Mouse (Mus musculus): ENCODE data around the gene Ptx4. TPM values are rescaled to one million over a fixed set of nuclear protein-coding genes. Genes with fewer than 3 reads are reported as not detected.

The Ptx4 gene
- polyA plus RNA-seq, 1 experiment, result 0.19 TPM

DNA sequence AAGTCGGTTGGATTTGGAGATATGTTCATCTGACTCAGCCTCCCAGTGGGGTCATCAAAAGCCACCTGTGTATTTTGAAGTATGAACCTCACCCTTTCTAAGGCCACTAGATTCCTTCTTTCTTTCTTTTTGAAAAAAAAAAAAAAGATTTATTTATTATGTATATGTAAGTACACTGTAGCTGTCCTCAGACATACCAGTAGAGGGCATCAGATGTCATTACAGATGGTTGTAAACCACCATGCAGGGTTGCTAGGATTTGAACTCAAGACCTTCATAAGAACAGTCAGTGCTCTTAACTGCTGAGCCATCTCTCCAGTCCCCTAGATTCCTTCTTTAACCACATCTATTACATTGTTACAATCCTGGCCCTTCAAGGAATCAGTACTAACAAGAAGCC is 9.5 kb downstream of the Ptx4 start:
- no peak for TF ChIP-seq POLR2A (IDR thresholded peaks at IDR 0.05; ENCODE audit: extremely low read depth, insufficient read depth, low read length)
- TF ChIP-seq CTCF (IDR thresholded peaks at IDR 0.05; ENCODE audit: extremely low read depth, insufficient read depth, low read length), result no peak

DNA sequence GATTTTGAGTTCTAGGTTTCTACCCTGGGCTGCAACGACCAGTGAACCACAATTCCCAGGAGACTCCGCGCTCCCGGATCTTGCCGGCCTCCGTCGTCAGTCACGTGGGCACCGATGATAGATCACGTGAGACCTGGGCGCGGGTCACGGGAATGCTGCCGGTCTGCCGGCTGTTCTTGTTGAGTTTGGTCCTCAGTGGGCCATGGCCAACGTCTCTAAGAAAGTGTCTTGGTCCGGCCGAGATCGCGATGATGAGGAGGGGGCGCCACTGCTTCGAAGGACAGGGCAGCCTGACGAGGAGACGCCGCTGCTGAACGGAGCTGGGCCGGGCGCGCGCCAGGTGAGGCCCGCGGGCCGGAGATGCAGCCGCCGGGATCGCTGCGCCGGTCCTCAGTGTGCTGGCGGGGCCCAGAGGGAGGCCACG is 12.7 kb downstream of the Ptx4 start, which contains the start of gene Clcn7:
Clcn7 (plus strand) TSS at position 117 of the 424 bp plus-strand sequence.
- TF ChIP-seq CTCF (IDR thresholded peaks at IDR 0.05; ENCODE audit: extremely low read depth, insufficient read depth, low read length) (no peak), POLR2A (IDR thresholded peaks at IDR 0.05; ENCODE audit: extremely low read depth, insufficient read depth, low read length) (peak; percentile 72)
- peak within 1 kb of the TSS; percentile 70 for H3K4me3 ChIP-seq (ENCODE audit: insufficient read depth, low read length)
- H3K27ac ChIP-seq (ENCODE audit: insufficient read depth, low read length), result no peak within 1 kb of the TSS
- peaks cover 4% of the 10 kb centered on the region for H3K4me1 ChIP-seq (ENCODE audit: control insufficient read depth, insufficient read depth, low read length)

More for the DNA sequence above, 9.5 kb downstream of the Ptx4 start:
- Histone ChIP-seq H3K4me1 (ENCODE audit: control insufficient read depth, insufficient read depth, low read length) (peaks cover 4% of the 10 kb centered on the region), H3K4me3 (ENCODE audit: insufficient read depth, low read length) (no peak overlapping the region), H3K27ac (ENCODE audit: insufficient read depth, low read length) (no peak overlapping the region)

DNA sequence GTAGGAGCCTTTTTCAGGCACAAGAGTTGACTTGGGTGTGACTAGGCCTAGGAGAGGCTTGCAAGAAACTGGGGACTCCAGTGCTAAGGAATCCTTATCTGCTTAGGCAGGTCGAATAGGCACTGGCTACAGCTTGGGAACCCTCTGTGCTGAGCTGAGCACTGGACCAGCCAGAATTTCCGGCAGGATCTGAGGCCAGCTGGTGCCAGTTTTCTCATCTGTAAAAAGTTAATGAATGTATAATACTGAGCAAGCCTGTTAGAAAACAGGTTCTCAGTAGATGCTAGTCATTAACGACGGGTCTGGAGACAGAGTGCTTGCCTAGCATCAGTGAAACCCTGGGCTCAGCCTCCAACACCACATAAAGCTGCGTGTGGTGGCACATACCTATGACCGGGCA is 15.1 kb downstream of the Ptx4 start:
- H3K4me3 ChIP-seq (ENCODE audit: insufficient read depth, low read length), result no peak overlapping the region
- TF ChIP-seq POLR2A (IDR thresholded peaks at IDR 0.05; ENCODE audit: extremely low read depth, insufficient read depth, low read length) (no peak), CTCF (IDR thresholded peaks at IDR 0.05; ENCODE audit: extremely low read depth, insufficient read depth, low read length) (no peak)
- H3K4me1 ChIP-seq (ENCODE audit: control insufficient read depth, insufficient read depth, low read length), result peaks cover 4% of the 10 kb centered on the region
- H3K27ac ChIP-seq (ENCODE audit: insufficient read depth, low read length), result no peak overlapping the region

DNA sequence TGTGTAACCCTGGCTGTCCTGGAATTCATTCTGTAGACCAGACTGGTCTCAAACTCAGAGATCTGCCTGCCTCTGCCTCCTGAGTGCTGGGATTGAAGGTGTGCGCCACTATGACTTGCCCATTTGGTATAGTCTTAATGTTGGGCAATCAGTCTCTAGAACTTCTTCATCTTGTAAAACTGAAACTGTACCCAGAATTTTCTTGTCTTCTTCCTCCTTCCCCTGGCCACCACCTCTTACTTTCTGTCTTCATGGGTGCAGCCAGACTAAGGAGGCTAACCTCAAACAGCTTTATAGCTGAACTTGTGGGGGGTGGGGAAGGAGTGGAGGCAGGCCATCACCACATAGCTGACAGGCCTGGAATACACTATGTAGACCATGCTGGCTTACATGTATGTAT is 18.2 kb downstream of the Ptx4 start:
- Histone ChIP-seq H3K4me3 (ENCODE audit: insufficient read depth, low read length) (no peak overlapping the region), H3K4me1 (ENCODE audit: control insufficient read depth, insufficient read depth, low read length) (peaks cover 4% of the 10 kb centered on the region), H3K27ac (ENCODE audit: insufficient read depth, low read length) (no peak overlapping the region)
- no peak for TF ChIP-seq POLR2A (IDR thresholded peaks at IDR 0.05; ENCODE audit: extremely low read depth, insufficient read depth, low read length)
- no peak for TF ChIP-seq CTCF (IDR thresholded peaks at IDR 0.05; ENCODE audit: extremely low read depth, insufficient read depth, low read length)

DNA sequence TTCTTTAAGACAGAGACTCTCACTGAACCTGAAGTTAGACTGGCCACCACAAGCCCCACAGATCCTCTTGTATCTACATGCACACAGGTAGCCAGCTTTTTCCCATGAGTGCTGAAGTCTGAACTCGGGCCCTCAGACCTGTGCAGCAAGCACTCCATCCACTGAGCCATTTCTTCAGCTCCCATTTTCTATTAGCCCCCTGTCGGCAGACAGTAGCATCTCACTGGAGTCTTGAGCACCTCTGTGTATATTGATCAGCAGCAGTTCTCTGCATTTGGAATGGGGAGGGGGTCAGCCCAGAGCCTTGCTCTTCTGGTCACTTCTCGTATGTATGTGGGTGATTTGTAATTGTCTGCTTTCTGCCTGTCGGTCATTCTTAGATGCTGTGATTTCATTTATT is 19.4 kb downstream of the Ptx4 start:
- Histone ChIP-seq H3K4me1 (ENCODE audit: control insufficient read depth, insufficient read depth, low read length) (no peaks in the 10 kb centered on the region), H3K27ac (ENCODE audit: insufficient read depth, low read length) (no peak overlapping the region), H3K4me3 (ENCODE audit: insufficient read depth, low read length) (no peak overlapping the region)
- TF ChIP-seq POLR2A (IDR thresholded peaks at IDR 0.05; ENCODE audit: extremely low read depth, insufficient read depth, low read length) (no peak), CTCF (IDR thresholded peaks at IDR 0.05; ENCODE audit: extremely low read depth, insufficient read depth, low read length) (peak; percentile 26; the same call in 1 of the 2 replicates)

DNA sequence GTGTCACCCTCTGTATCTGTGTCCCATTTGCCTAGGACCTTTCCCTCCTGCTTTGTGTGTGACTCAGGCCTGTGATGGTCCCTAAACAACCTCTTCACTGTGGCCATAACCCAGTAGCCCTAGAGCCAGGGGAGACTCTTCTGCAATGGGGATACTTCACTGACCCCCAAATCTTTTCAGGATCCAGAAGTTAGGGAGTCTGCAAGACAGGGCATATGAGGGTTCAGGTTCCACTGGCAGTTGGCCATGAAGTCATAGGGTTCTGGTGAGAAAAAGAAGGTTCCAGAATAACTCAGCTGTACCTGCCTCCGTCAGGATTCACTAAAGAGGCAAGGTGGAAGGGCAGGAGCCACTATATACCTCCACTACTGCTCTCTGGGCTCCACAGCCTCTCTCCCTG is 41.6 kb downstream of the Ptx4 start, which contains the start of gene Ccdc154:
Ccdc154 (plus strand) TSS at position 301 of the 400 bp plus-strand sequence.
- Histone ChIP-seq H3K4me1 (ENCODE audit: control insufficient read depth, insufficient read depth, low read length) (no peaks in the 10 kb centered on the region), H3K27ac (ENCODE audit: insufficient read depth, low read length) (no peak within 1 kb of the TSS), H3K4me3 (ENCODE audit: insufficient read depth, low read length) (no peak within 1 kb of the TSS)
- no peak for TF ChIP-seq POLR2A (IDR thresholded peaks at IDR 0.05; ENCODE audit: extremely low read depth, insufficient read depth, low read length)
- TF ChIP-seq CTCF (IDR thresholded peaks at IDR 0.05; ENCODE audit: extremely low read depth, insufficient read depth, low read length), result no peak

DNA sequence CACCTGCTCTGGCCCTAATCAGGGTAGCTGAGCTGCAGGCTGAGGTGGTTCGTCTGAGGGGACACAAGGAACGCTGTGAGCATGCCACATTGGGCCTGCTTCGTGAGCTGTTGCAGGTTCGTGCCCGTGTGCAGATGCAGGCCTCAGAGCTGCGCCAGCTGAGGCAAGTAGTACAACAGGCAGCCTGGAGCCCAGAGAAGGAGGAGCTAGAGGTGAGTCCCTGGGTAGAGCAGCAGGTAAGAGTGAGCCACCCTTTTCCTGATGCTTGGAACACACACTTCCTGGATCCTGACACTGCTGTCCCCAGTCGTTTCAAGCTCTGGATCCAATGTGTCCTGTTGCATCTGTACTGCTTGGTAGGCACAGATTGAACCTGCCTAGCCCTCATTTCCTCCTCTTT is 42.8 kb downstream of the Ptx4 start:
- no peaks in the 10 kb centered on the region for H3K4me1 ChIP-seq (ENCODE audit: control insufficient read depth, insufficient read depth, low read length)
- TF ChIP-seq POLR2A (IDR thresholded peaks at IDR 0.05; ENCODE audit: extremely low read depth, insufficient read depth, low read length), result no peak
- no peak for TF ChIP-seq CTCF (IDR thresholded peaks at IDR 0.05; ENCODE audit: extremely low read depth, insufficient read depth, low read length)

DNA sequence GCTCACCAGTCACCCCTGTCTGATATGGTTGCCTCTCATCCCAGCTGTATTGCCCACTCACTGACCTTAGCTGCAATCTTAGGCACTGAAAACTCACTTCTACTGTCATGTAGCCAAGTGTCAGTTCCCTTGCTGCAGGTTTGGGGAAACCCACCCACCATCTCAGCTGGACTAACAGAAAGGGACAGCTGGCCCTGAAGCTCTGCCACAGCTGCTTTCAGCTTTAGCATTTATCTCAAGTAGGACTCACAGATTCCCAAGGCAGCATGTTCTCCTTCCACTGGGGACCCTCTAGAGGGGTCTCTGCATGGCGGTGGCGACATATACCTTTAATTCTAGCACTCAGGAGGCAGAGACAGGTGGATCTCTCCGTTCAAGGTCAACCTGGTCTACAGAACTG is 44.2 kb downstream of the Ptx4 start:
- Histone ChIP-seq H3K27ac (ENCODE audit: insufficient read depth, low read length) (no peak overlapping the region), H3K4me3 (ENCODE audit: insufficient read depth, low read length) (no peak overlapping the region)
- TF ChIP-seq CTCF (IDR thresholded peaks at IDR 0.05; ENCODE audit: extremely low read depth, insufficient read depth, low read length), result no peak
- no peak for TF ChIP-seq POLR2A (IDR thresholded peaks at IDR 0.05; ENCODE audit: extremely low read depth, insufficient read depth, low read length)

More for the DNA sequence above, 42.8 kb downstream of the Ptx4 start:
- no peak overlapping the region for H3K27ac ChIP-seq (ENCODE audit: insufficient read depth, low read length)
- no peak overlapping the region for H3K4me3 ChIP-seq (ENCODE audit: insufficient read depth, low read length)

DNA sequence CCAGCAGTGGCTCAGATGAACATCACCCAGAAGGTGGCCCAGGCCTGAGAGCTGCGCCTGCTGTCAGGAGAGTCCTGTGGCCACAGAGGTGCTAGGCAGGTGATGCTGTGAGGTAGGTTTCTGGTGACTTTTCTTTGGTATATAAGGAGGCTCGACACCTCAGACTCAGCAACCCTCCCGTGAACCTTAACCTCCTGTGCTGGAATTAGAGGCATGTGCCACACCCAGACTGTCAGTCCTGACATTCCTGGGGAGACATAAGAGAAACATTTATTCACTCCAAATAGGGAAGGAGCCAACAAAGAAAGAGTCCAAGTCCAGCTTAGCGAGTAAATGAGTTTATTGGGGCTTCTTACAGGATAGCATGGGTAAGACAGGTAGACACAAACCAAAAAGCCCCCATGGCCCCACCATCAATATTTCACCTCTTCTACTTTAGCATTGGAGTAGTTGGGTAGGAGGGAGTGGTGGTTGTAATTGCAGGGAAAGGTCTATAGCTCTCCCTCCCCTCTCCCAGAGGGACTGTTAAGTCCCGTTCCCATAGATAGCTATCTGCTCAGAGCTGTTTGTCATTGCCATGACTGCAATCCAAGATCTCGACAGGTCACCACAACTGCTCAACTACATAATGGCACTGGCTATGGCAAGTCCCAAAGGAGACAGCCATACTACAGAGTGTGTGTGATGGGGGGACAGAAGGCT is 45.6 kb downstream of the Ptx4 start:
- Histone ChIP-seq H3K4me1 (ENCODE audit: control insufficient read depth, insufficient read depth, low read length) (no peaks in the 10 kb centered on the region), H3K4me3 (ENCODE audit: insufficient read depth, low read length) (no peak overlapping the region), H3K27ac (ENCODE audit: insufficient read depth, low read length) (no peak overlapping the region)
- TF ChIP-seq POLR2A (IDR thresholded peaks at IDR 0.05; ENCODE audit: extremely low read depth, insufficient read depth, low read length) (no peak), CTCF (IDR thresholded peaks at IDR 0.05; ENCODE audit: extremely low read depth, insufficient read depth, low read length) (no peak)

More for the DNA sequence above, 44.2 kb downstream of the Ptx4 start:
- H3K4me1 ChIP-seq (ENCODE audit: control insufficient read depth, insufficient read depth, low read length), result no peaks in the 10 kb centered on the region

DNA sequence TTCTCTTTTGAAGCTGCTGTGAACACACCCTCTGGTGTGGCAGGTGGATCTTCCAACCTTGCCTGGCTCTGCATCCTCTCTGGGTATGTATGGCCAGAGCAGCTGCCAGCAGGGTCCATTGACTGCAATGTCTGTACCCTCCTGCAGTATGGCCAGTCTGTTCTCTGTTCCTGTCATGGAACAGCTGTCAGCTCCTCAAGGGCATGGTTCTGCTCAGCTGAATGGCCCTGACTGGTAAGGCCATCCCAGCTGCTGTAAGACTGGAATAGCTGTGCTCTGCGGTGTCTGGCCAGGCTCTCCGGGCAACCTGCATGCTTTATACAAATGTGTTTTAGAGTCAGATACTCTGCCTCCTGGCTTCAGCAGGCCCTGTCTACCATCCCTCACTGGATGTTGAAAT is 49.1 kb downstream of the Ptx4 start:
- no peak for TF ChIP-seq POLR2A (IDR thresholded peaks at IDR 0.05; ENCODE audit: extremely low read depth, insufficient read depth, low read length)
- TF ChIP-seq CTCF (IDR thresholded peaks at IDR 0.05; ENCODE audit: extremely low read depth, insufficient read depth, low read length), result no peak
- no peak overlapping the region for H3K27ac ChIP-seq (ENCODE audit: insufficient read depth, low read length)
- no peaks in the 10 kb centered on the region for H3K4me1 ChIP-seq (ENCODE audit: control insufficient read depth, insufficient read depth, low read length)
- H3K4me3 ChIP-seq (ENCODE audit: insufficient read depth, low read length), result no peak overlapping the region
